Mouse (Mus musculus) naive thymus-derived CD4-positive, alpha-beta T cell, adult 5 months (primary cell): ENCODE results near the gene Ccdc88a. TPM values are rescaled to one million over a fixed set of nuclear protein-coding genes. Genes with fewer than 3 reads are reported as not detected.

Experiments
- polyA plus RNA-seq: library from polyadenylated mRNA; unstranded; fragments of 100-300 nt; shearing (Covaris generic); gene quantifications from one replicate; pipeline ENCODE4 v1.2.1, GENCODE M21; 2017

The Ccdc88a gene
- polyA plus RNA-seq: 1.2 TPM

DNA sequence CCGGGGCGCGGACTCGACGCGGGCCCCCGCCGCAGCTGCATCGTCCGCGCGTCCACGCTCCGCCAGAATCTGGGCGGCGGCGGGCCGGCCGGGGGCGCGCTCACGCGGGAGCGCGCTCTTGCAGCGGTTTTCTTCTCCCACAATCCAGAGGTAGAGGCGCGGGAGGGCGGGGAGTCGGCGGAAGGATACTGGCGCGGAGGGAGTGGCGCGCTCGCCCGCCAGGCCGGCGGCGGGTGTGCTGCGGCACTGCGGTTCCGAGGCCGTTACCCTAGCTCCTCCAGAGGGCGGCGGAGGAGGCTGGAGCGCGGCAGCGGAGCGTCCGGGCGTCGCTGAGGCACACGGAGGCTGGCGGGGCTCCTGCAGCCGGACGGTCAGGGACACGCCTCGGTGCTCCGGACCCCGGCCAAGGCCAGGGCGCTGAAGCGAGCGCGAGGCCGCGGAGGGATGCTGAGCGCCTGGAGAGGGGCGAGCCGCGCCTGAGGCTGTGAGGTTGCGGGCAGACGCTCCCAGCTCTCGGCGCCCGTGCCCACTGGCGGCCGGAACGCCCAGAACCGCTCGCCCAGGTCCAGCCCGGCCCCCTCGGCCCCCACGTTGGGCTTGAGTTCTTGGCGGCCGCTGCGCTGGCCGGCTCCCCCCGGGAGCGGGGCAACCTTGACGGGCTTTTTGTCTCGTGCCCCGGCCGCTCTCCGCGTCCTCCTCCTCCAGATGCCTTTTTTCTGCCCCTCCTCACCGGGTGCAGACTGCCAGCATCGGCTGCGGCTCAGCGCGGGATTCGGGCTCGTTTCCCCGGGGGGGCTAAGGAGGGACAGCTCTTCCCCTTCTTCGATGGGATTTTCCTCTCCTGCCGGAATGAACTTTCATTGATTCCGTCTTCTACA lies at the start of gene Ccdc88a:
TSS of gene Ccdc88a (plus strand) at position 263 of the 878 bp plus-strand sequence.

DNA sequence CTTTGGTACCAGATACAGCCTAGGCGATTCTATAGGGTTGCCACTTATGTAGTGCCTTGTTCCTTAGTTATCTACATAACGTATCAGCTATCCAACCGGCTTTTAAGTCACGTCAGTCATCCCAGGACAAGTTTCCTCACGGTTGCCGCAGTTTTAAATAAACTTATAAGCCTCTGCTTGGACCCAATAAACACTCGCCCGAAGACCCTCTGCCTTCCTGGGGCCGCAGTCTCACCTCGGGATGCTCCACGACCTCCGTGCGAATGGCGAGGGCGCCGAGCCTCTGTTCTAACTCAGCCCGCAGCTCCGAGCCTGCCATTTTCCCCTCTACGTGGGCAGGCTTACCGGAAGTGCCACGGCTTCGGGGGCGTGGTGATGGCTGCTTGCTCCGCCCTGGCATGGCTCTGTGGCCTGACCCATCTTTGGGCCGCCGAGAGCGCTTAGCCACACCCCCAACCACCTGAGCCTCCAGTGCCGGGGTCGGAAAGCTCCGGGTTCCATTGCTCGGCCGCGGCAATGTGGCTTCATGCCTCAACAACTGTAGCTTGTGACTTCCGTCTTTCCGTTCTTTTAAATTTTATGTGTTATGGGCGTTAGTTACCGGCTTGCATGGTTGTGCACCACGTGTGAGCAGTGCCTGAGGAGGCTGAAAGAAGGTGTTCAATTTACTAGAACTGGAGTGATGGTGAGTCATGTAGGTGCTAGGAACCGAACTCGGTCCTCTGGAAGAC lies 141.4 kb downstream of the Ccdc88a start, which contains the start of gene Prorsd1:
TSS of gene Prorsd1 (minus strand) at position 352 of the 731 bp plus-strand sequence.

DNA sequence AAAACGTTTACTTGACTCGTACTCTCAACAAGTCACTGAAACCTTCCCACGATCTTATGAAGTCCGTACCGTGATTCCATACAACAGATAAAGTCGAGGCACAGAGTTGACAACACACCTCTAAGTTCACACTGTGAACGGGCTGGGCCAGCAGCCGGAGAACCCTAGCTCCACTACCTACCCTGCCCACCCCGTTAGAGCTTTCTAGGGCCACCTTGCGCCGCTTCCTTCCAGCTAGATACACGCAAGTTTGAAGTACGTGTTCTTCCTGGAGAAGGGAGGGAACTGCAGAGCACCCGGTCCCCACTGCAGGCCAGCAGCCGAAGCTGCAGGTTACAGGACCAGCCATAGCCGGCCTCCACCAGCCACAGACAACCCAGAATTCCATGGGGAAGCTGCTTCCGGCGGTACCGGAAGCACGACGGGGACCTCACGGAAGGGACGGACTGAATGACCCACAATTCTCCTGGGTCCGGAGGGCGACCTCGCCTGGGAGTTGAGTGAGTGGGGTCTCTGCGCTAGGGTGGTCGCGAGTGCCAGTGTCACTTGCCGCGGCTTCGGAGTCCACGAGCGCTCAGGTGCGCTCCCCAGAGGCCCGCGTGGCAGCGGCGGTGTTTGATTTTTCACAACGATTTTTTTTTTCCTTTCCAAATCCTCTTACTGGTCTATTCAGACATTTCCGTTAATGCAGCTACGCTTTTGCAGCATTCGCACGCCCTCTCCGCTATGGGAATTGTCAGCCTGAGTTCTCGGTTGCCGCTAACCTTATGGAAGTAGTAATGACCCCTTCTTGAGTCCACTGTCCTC lies 152.7 kb downstream of the Ccdc88a start, which contains the start of gene Mtif2:
TSS of gene Mtif2 (plus strand) at position 421 of the 807 bp plus-strand sequence.

DNA sequence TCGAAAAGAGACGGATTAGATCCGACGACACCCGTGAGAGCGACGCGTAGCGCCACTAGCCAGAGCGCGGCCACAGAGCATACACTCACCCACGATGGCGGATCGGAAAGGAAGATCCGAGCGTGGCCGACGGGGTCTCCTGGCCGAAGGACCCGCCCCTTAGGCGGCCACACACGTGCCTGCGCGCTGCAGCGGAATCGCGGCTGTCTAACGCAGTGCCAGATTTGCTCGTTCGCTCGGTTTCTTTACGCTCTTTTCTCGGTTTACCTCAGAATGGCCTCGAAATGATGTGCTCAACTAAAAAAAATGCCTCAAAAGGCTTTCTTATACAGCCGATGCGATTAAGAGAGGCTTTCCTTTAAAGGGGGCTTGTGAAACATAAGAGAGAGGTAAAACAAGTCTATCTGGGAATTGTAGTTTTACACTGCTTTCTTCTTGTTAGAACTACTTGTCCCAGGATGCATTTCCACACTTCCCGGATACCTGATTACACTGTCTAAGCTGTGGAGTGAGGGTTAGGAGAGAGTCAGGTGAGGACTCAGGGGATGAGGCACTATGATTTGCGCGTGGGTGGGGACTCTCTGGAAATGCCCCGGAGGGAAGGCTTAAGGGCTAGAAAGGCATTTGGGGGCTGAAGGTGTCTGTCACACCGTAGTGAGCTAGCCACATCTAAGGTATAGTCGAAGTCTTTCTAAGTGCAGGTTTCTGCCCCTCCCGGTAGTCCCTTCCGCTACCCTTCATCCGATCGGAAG lies 174.5 kb downstream of the Ccdc88a start, which contains the start of the genes Clhc1 and Rps27a:
TSS of gene Clhc1 (plus strand) at position 199 of the 752 bp plus-strand sequence.
TSS of gene Rps27a (minus strand) at position 358 of the 752 bp plus-strand sequence.

Other genes starting within 250 kb of the Ccdc88a start
- gene Pnpt1, start 242.9 kb upstream of the Ccdc88a start, polyA plus RNA-seq: 32.8 TPM
- 141 TPM for gene Ppp4r3b, start 200.8 kb upstream of the Ccdc88a start, polyA plus RNA-seq
- 17.3 TPM for gene Cfap36, start 126.2 kb upstream of the Ccdc88a start, polyA plus RNA-seq
- gene Prorsd1, start 141.4 kb downstream of the Ccdc88a start, polyA plus RNA-seq: 27.0 TPM
- 30.0 TPM for gene Mtif2, start 152.8 kb downstream of the Ccdc88a start, polyA plus RNA-seq
- gene Clhc1, start 174.3 kb downstream of the Ccdc88a start, polyA plus RNA-seq: 0.39 TPM
- 534 TPM for gene Rps27a, start 174.5 kb downstream of the Ccdc88a start, polyA plus RNA-seq